Mouse (Mus musculus): ENCODE measurements around the gene Naga.

Naga gene

GRCm38 (mm10) chr15:82338593-82339112 lies at the start of gene Naga, which contains the start of the genes Pheta2 and Smdt1:
Gene Naga, minus strand, starts transcription at chr15:82338925.
Gene Pheta2, plus strand, starts transcription at chr15:82338942.
Gene Smdt1, plus strand, starts transcription at chr15:82338959.
- Histone ChIP-seq H3K9me3 (ENCODE audit: low read length) (no peaks in the 10 kb centered on the region), H3K27me3 (ENCODE audit: insufficient read depth, low read length) (peaks cover 30% of the 10 kb centered on the region), H3K36me3 (ENCODE audit: insufficient read depth, low read length) (peaks cover 31% of the 10 kb centered on the region), H3K4me1 (replicated peaks; ENCODE audit: low read depth, low read length) (peaks cover 70% of the 10 kb centered on the region), H3K4me3 (replicated peaks; ENCODE audit: low read length) (peak within 1 kb of the TSS; percentile 82)
- TF ChIP-seq NANOG (IDR thresholded peaks at IDR 0.05; ENCODE audit: borderline replicate concordance, low read length), result no peak

- Histone ChIP-seq H3K4me3 (replicated peaks; ENCODE audit: low read length) (no peak overlapping the region), H3K9me3 (ENCODE audit: low read length) (peaks cover 18% of the 10 kb centered on the region), H3K4me1 (replicated peaks; ENCODE audit: low read depth, low read length) (0 out of 2 replicates have a peak, but pooled peaks cover 2% of the 10 kb centered on the region), H3K27me3 (ENCODE audit: insufficient read depth, low read length) (no peaks in the 10 kb centered on the region), H3K36me3 (ENCODE audit: insufficient read depth, low read length) (no peaks in the 10 kb centered on the region)
- TF ChIP-seq NANOG (IDR thresholded peaks at IDR 0.05; ENCODE audit: borderline replicate concordance, low read length) (no peak), POU5F1 (IDR thresholded peaks at IDR 0.05; ENCODE audit: borderline replicate concordance, low read length) (no peak), CTCF (conservative IDR thresholded peaks at IDR 0.05; ENCODE audit: low read length) (no peak)
Observed at GRCm38 (mm10) chr15:82385729-82386128, 47.0 kb upstream of the Naga start.

- peaks cover 17% of the 10 kb centered on the region for H3K27me3 ChIP-seq (ENCODE audit: insufficient read depth, low read length)
- TF ChIP-seq POU5F1 (IDR thresholded peaks at IDR 0.05; ENCODE audit: borderline replicate concordance, low read length) (no peak), CTCF (conservative IDR thresholded peaks at IDR 0.05; ENCODE audit: low read length) (no peak), NANOG (IDR thresholded peaks at IDR 0.05; ENCODE audit: borderline replicate concordance, low read length) (no peak)
- peaks cover 18% of the 10 kb centered on the region for H3K9me3 ChIP-seq (ENCODE audit: low read length)
- H3K36me3 ChIP-seq (ENCODE audit: insufficient read depth, low read length), result no peaks in the 10 kb centered on the region
- H3K4me1 ChIP-seq (replicated peaks; ENCODE audit: low read depth, low read length), result peaks cover 20% of the 10 kb centered on the region
- no peak overlapping the region for H3K4me3 ChIP-seq (replicated peaks; ENCODE audit: low read length)
Observed at GRCm38 (mm10) chr15:82382441-82382840, 43.7 kb upstream of the Naga start.

DNA sequence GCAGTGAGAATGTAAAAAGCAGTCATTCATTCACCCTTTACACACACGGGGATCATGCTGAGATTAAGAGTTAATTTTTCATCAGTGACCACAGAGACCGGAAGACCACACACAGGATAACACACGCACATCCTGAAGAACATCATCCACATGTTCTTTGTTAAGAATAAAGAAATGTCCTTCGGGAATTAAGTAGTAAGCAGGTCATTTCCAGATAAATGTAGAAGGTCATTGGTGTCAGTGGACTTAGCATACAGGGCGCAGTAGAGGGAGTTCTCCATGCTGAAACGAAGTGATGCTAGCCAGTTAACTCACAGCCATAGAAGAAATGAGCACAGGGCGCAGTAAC lies 42.0 kb upstream of the Naga start:
- H3K36me3 ChIP-seq (ENCODE audit: insufficient read depth, low read length), result no peaks in the 10 kb centered on the region
- H3K4me1 ChIP-seq (replicated peaks; ENCODE audit: low read depth, low read length), result peaks cover 20% of the 10 kb centered on the region
- H3K4me3 ChIP-seq (replicated peaks; ENCODE audit: low read length), result no peak overlapping the region
- H3K9me3 ChIP-seq (ENCODE audit: low read length), result peaks cover 18% of the 10 kb centered on the region
- peaks cover 18% of the 10 kb centered on the region for H3K27me3 ChIP-seq (ENCODE audit: insufficient read depth, low read length)
- no peak for TF ChIP-seq CTCF (conservative IDR thresholded peaks at IDR 0.05; ENCODE audit: low read length)
- TF ChIP-seq NANOG (IDR thresholded peaks at IDR 0.05; ENCODE audit: borderline replicate concordance, low read length), result no peak
- no peak for TF ChIP-seq POU5F1 (IDR thresholded peaks at IDR 0.05; ENCODE audit: borderline replicate concordance, low read length)

- Histone ChIP-seq H3K36me3 (ENCODE audit: insufficient read depth, low read length) (no peaks in the 10 kb centered on the region), H3K9me3 (ENCODE audit: low read length) (peaks cover 18% of the 10 kb centered on the region), H3K27me3 (ENCODE audit: insufficient read depth, low read length) (peaks cover 18% of the 10 kb centered on the region), H3K4me3 (replicated peaks; ENCODE audit: low read length) (peak within 1 kb of the TSS; percentile 70), H3K4me1 (replicated peaks; ENCODE audit: low read depth, low read length) (peaks cover 20% of the 10 kb centered on the region)
- TF ChIP-seq POU5F1 (IDR thresholded peaks at IDR 0.05; ENCODE audit: borderline replicate concordance, low read length), result no peak
- no peak for TF ChIP-seq NANOG (IDR thresholded peaks at IDR 0.05; ENCODE audit: borderline replicate concordance, low read length)
- TF ChIP-seq CTCF (conservative IDR thresholded peaks at IDR 0.05; ENCODE audit: low read length), result no peak
Observed at GRCm38 (mm10) chr15:82379871-82380713, 41.4 kb upstream of the Naga start, which contains the start of gene Cyp2d22. Gene Cyp2d22, minus strand, starts transcription at chr15:82380260.

DNA sequence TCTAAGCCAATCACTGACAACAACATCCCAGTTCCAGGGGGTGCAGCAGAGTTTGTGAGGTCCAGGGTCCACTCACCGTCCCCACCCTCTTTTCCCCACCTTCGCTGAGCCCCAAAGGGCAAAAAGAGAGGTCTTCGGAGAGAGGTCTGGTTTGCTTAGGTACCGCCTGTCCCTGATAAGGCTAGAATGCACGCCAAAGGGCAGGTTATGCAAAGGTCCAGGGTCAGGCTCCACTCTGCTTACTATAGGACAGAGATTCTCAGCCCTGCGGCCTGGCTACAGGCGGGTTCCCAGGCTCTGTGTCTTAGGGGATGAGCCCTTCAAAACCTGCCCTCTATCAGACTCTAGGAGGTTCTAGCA lies 40.8 kb upstream of the Naga start:
- Histone ChIP-seq H3K4me1 (replicated peaks; ENCODE audit: low read depth, low read length) (peaks cover 20% of the 10 kb centered on the region), H3K27me3 (ENCODE audit: insufficient read depth, low read length) (peaks cover 18% of the 10 kb centered on the region), H3K36me3 (ENCODE audit: insufficient read depth, low read length) (no peaks in the 10 kb centered on the region), H3K9me3 (ENCODE audit: low read length) (peaks cover 18% of the 10 kb centered on the region), H3K4me3 (replicated peaks; ENCODE audit: low read length) (peak overlapping the region; percentile 70)
- no peak for TF ChIP-seq POU5F1 (IDR thresholded peaks at IDR 0.05; ENCODE audit: borderline replicate concordance, low read length)
- TF ChIP-seq NANOG (IDR thresholded peaks at IDR 0.05; ENCODE audit: borderline replicate concordance, low read length), result no peak
- no peak for TF ChIP-seq CTCF (conservative IDR thresholded peaks at IDR 0.05; ENCODE audit: low read length)

DNA sequence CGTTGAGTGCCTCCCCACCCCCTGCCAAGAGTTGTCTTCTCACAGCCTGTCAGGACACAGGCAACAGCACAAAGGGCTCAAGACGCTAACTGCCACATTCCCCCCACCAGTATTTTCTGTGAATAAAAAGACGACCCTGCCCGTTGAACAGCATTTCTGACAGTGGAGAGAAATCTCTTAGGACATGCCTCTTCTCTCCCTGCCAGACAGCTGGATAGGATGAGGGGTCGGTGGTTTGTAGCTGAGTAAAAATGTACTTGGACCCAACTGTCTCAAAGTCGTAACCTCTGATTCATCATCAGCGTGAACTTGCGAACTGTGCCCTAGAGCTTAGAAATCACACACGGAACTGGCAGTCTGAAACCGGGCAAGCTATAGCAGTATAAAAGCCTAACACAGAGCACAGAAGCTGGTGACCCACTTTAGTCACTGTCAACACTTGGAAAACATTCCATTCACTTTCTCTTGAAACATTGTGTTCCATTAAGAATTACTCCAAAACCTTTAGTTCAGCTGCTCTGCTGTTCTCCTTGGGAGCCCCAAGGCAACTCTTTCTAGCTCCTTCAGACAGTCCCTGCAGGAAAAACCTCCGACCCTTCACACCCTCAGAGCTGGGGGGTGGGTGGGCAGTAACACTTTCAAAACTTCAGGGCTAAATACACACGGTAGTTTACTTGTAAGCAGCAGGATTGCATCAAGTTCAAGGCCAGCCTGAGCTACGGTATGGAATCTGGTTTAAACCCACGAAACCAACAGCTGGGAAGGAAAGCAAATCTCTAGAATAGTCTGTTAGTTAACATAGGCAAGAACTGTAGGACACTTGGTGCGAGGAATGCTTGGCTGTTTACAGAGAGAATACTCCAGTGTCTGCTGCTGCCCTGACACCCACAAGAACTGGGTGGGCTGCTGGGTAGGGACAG lies 39.8 kb upstream of the Naga start:
- peaks cover 18% of the 10 kb centered on the region for H3K9me3 ChIP-seq (ENCODE audit: low read length)
- peaks cover 28% of the 10 kb centered on the region for H3K4me1 ChIP-seq (replicated peaks; ENCODE audit: low read depth, low read length)
- peaks cover 18% of the 10 kb centered on the region for H3K27me3 ChIP-seq (ENCODE audit: insufficient read depth, low read length)
- no peak overlapping the region for H3K4me3 ChIP-seq (replicated peaks; ENCODE audit: low read length)
- TF ChIP-seq POU5F1 (IDR thresholded peaks at IDR 0.05; ENCODE audit: borderline replicate concordance, low read length) (no peak), CTCF (conservative IDR thresholded peaks at IDR 0.05; ENCODE audit: low read length) (no peak), NANOG (IDR thresholded peaks at IDR 0.05; ENCODE audit: borderline replicate concordance, low read length) (no peak)
- H3K36me3 ChIP-seq (ENCODE audit: insufficient read depth, low read length), result no peaks in the 10 kb centered on the region

DNA sequence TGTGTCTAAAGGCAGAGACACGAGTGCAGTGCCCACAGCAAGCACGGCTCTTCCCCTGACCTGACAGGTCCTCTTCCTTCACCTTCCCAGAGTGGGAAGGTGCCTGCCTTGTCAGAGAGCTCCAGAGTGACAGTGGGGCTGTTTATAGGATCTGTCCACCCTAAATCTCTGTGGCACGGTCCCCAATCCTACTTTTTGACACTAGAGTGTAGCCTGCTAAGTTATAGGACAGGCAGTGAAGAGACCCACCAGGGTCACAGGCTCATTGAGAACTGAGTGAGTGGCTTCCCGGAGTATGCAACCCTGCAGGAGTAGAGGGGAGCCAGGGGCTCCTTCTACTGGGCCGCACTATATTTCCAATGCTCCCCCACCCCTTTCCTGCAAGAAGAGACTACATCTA lies 39.0 kb upstream of the Naga start:
- TF ChIP-seq POU5F1 (IDR thresholded peaks at IDR 0.05; ENCODE audit: borderline replicate concordance, low read length), result no peak
- TF ChIP-seq NANOG (IDR thresholded peaks at IDR 0.05; ENCODE audit: borderline replicate concordance, low read length), result no peak
- TF ChIP-seq CTCF (conservative IDR thresholded peaks at IDR 0.05; ENCODE audit: low read length), result no peak
- H3K4me1 ChIP-seq (replicated peaks; ENCODE audit: low read depth, low read length), result peaks cover 31% of the 10 kb centered on the region

More for the DNA sequence above, 39.0 kb upstream of the Naga start:
- H3K36me3 ChIP-seq (ENCODE audit: insufficient read depth, low read length), result no peaks in the 10 kb centered on the region
- H3K9me3 ChIP-seq (ENCODE audit: low read length), result peaks cover 9% of the 10 kb centered on the region
- H3K4me3 ChIP-seq (replicated peaks; ENCODE audit: low read length), result no peak overlapping the region
- peaks cover 23% of the 10 kb centered on the region for H3K27me3 ChIP-seq (ENCODE audit: insufficient read depth, low read length)
